Mouse (Mus musculus) heart, embryonic 11.5 days (tissue): ENCODE measurements at regions not wholly inside any gene's neighbourhood (a gene's known extent, or its start where the extent isn't known, plus 50 kb on each side); places are given as distances from the start of the nearest gene placed in this dataset.

ENCODE experiments used
- ATAC-seq: fragments of 200-750 bp; cut with Nextera tagmentation; replicated peaks from 2 replicates; pipeline ENCODE4 v1.8.0; 2017; ENCODE audit warnings: moderate library complexity; ENCODE audit not compliant: insufficient number of reproducible peaks, low FRiP score, low TSS enrichment
- H3K27ac ChIP-seq: fragments of 300-500 bp; sonication (generic); 2 replicates; pipeline ENCODE4 v1.5.1; 2014; ENCODE audit warnings: mild to moderate bottlenecking, low read depth, low read length
- H3K27me3 ChIP-seq: fragments of 300-500 bp; sonication (generic); 2 replicates; pipeline ENCODE4 v1.6.1; 2014; ENCODE audit warnings: mild to moderate bottlenecking, low read length, mixed read lengths; ENCODE audit not compliant: control insufficient read depth, insufficient read depth
- H3K36me3 ChIP-seq: fragments of 300-500 bp; sonication (generic); 2 replicates; pipeline ENCODE4 v1.6.1; 2014; ENCODE audit warnings: mild to moderate bottlenecking, low read length, moderate library complexity, mixed read lengths; ENCODE audit not compliant: control insufficient read depth, insufficient read depth
- H3K4me1 ChIP-seq: fragments of 300-500 bp; sonication (generic); 2 replicates; pipeline ENCODE4 v1.6.1; 2014; ENCODE audit warnings: low read length; ENCODE audit not compliant: control insufficient read depth, insufficient read depth
- H3K4me2 ChIP-seq: fragments of 300-500 bp; sonication (generic); 2 replicates; pipeline ENCODE4 v1.6.1; 2014; ENCODE audit warnings: mild to moderate bottlenecking, moderate library complexity
- H3K4me3 ChIP-seq: fragments of 300-500 bp; sonication (generic); 2 replicates; pipeline ENCODE4 v1.5.1; 2014; ENCODE audit warnings: low read depth, low read length
- H3K9ac ChIP-seq: fragments of 300-500 bp; sonication (generic); 2 replicates; pipeline ENCODE4 v1.6.1; 2014; ENCODE audit warnings: mild to moderate bottlenecking, low read depth, low read length, moderate library complexity
- H3K9me3 ChIP-seq: fragments of 300-500 bp; sonication (generic); replicated peaks from 2 replicates; pipeline ENCODE4 v1.6.1; 2016; ENCODE audit warnings: low read length; ENCODE audit not compliant: control insufficient read depth
- WGBS: fragments of 180-500 bp; shearing (Covaris S2); extraction: QIAGEN DNeasy Blood & Tissue Kit; methylation state at CpG from one replicate; pipeline ENCODE4 v1.1.7; 2014; ENCODE audit not compliant: insufficient replicate concordance; 5-methylcytosine and 5-hydroxymethylcytosine counted together

DNA sequence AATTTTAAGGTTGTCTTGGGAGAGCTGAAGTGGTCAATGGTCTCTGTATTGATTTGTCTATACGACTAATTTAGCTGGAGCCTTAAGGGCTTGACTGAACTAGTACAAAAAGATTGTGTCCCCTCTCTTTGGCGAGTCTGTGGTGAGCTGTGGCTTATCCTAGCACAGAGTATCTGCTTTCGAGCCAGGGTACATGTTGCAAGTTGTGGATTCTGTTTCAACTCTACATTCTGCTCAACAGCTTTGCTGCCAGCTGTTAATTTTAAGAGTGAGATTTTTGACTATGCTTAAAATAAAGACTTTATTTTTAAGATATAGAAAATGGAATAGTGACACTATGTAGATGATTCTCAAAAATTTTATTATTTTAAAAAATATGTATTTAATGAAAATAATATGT, 175.8 kb upstream of the Agbl1 start:
- no peaks in the 10 kb centered on the region for H3K4me1 ChIP-seq
- no peaks in the 10 kb centered on the region for H3K36me3 ChIP-seq
- no peak for ATAC-seq
- 71% methylated on average over 3 of the region's 3 CpGs for WGBS
- no peak overlapping the region for H3K4me3 ChIP-seq
- H3K27me3 ChIP-seq, result no peaks in the 10 kb centered on the region
- H3K27ac ChIP-seq, result no peak overlapping the region
- H3K4me2 ChIP-seq, result no peak overlapping the region
- H3K9ac ChIP-seq, result no peak overlapping the region
- no peaks in the 10 kb centered on the region for H3K9me3 ChIP-seq

GRCm38 (mm10) chr7:76099149-76099548, 130.5 kb upstream of the Agbl1 start:
- 58% methylated on average over 1 of the region's 1 CpGs for WGBS
- H3K4me3 ChIP-seq, result no peak overlapping the region
- H3K27me3 ChIP-seq, result no peaks in the 10 kb centered on the region
- H3K9me3 ChIP-seq, result no peaks in the 10 kb centered on the region
- H3K36me3 ChIP-seq, result no peaks in the 10 kb centered on the region
- H3K9ac ChIP-seq, result no peak overlapping the region
- no peak overlapping the region for H3K27ac ChIP-seq
- ATAC-seq, result no peak
- H3K4me2 ChIP-seq, result no peak overlapping the region
- no peaks in the 10 kb centered on the region for H3K4me1 ChIP-seq

DNA sequence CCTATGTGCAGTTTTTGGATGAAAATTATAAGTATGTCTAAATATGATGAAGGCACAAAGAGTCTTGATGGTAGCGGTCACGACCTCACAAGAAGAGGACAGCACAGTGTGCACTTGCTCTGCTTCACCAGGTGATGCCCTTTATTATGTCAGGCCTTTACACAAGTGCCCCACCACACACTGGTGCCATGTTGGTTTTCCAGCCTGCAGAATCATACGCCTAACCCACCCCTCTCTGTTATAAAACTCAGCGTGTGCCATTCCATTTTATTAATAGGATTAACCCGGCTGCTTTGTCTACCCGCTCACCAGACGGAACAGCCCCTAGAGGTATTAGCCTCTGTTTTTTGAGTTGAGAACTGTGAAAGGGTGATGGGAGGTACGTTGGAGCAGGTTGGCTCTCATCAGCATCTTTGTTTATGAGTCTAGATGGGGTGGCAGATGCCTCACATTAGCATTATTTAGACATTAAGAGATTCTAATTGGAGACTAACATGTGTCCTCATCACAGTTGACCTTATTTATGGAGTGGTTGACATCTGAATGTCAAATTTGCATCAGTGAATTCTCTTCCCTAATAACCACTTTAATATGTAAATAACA, 108.3 kb upstream of the Agbl1 start:
- no peak overlapping the region for H3K4me3 ChIP-seq
- no peak overlapping the region for H3K4me2 ChIP-seq
- ATAC-seq, result no peak
- no peak overlapping the region for H3K9ac ChIP-seq
- no peaks in the 10 kb centered on the region for H3K36me3 ChIP-seq
- 85% methylated on average over 8 of the region's 8 CpGs for WGBS
- H3K4me1 ChIP-seq, result no peaks in the 10 kb centered on the region
- no peaks in the 10 kb centered on the region for H3K9me3 ChIP-seq
- no peaks in the 10 kb centered on the region for H3K27me3 ChIP-seq
- H3K27ac ChIP-seq, result no peak overlapping the region

- no peak for ATAC-seq
- Histone ChIP-seq H3K9ac (no peak overlapping the region), H3K4me2 (no peak overlapping the region), H3K27me3 (no peaks in the 10 kb centered on the region), H3K4me1 (no peaks in the 10 kb centered on the region), H3K27ac (no peak overlapping the region), H3K4me3 (no peak overlapping the region), H3K36me3 (no peaks in the 10 kb centered on the region), H3K9me3 (no peaks in the 10 kb centered on the region)
- 68% methylated on average over 2 of the region's 2 CpGs for WGBS
Measured at GRCm38 (mm10) chr7:76127641-76128111, 102.0 kb upstream of the Agbl1 start.

DNA sequence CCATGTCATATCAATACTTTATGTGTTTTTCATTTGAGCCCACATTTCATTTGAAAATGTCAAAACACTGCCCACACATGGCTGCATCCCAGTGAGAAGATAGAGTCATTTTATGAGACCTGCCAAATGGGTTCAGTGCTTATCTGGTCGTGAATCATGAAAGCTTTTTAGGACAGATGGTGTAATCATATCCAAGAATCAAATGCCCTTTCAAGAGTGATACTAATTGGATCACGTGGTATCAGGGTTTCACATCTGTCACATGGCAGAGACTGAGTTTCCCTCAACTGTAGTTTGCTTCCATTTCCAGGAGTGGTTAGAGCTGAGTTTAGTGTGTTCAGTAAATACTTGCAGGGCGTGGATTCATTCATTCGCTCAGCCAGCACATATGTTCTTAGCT, 87.2 kb upstream of the Agbl1 start:
- H3K27ac ChIP-seq, result no peak overlapping the region
- no peak for ATAC-seq
- H3K36me3 ChIP-seq, result no peaks in the 10 kb centered on the region
- H3K4me3 ChIP-seq, result no peak overlapping the region
- H3K9me3 ChIP-seq, result no peaks in the 10 kb centered on the region
- H3K4me1 ChIP-seq, result no peaks in the 10 kb centered on the region
- H3K9ac ChIP-seq, result no peak overlapping the region
- 71% methylated on average over 4 of the region's 4 CpGs for WGBS
- no peak overlapping the region for H3K4me2 ChIP-seq
- H3K27me3 ChIP-seq, result no peaks in the 10 kb centered on the region

DNA sequence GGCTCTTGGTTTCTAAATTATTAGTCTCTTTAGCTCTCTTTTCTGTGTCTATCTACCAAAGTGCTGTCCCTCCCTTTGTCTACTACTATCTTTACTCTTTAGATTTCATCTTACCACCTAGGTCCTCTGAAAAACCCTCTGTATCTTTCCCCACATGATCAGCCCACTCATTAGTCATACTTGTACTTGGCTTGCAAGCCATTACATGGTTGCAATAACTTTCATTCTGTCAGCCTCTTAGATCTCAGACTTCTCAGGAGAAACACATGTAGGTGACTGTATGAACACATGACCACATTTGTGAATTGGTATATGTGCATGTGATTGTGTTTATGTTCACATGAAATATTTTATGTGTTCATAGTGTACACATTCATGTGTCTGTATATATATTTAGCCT, 83.3 kb upstream of the Agbl1 start:
- ATAC-seq, result no peak
- H3K9ac ChIP-seq, result no peak overlapping the region
- no peaks in the 10 kb centered on the region for H3K9me3 ChIP-seq
- H3K4me2 ChIP-seq, result no peak overlapping the region
- no peak overlapping the region for H3K4me3 ChIP-seq
- no peaks in the 10 kb centered on the region for H3K36me3 ChIP-seq
- no peaks in the 10 kb centered on the region for H3K4me1 ChIP-seq
- no peak overlapping the region for H3K27ac ChIP-seq
- H3K27me3 ChIP-seq, result no peaks in the 10 kb centered on the region

- no peaks in the 10 kb centered on the region for H3K9me3 ChIP-seq
- H3K9ac ChIP-seq, result no peak overlapping the region
- H3K4me2 ChIP-seq, result no peak overlapping the region
- no peak for ATAC-seq
- no peaks in the 10 kb centered on the region for H3K36me3 ChIP-seq
- WGBS, result 22% methylated on average over 8 of the region's 8 CpGs
- H3K27me3 ChIP-seq, result no peaks in the 10 kb centered on the region
- H3K4me3 ChIP-seq, result no peak overlapping the region
- no peaks in the 10 kb centered on the region for H3K4me1 ChIP-seq
- H3K27ac ChIP-seq, result no peak overlapping the region
Measured at GRCm38 (mm10) chr7:76156869-76157268, 72.8 kb upstream of the Agbl1 start.

DNA sequence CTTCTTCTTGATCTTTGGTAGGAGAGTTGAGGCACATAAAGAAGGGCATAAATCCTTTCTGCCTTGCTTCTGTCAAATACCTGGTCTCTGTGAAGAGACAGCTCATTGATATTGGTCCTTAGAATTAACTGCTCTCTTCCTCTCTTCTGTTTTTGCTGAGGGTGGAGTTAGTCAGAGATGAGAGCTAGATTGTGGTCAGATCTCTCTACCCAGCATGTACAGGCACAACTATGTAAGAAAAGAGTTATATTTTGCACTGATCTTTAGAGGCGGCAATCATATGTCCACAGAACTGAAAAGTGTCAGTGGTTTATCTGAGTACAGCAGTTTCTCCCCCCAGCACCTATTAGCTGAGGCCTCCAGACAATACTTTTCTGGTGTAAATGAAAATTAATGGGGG, 65.5 kb upstream of the Agbl1 start:
- H3K4me1 ChIP-seq, result no peaks in the 10 kb centered on the region
- no peak overlapping the region for H3K27ac ChIP-seq
- H3K36me3 ChIP-seq, result no peaks in the 10 kb centered on the region
- ATAC-seq, result no peak
- H3K4me3 ChIP-seq, result no peak overlapping the region
- no peaks in the 10 kb centered on the region for H3K9me3 ChIP-seq
- no peaks in the 10 kb centered on the region for H3K27me3 ChIP-seq
- H3K4me2 ChIP-seq, result no peak overlapping the region
- WGBS, result 76% methylated on average over 1 of the region's 1 CpGs
- H3K9ac ChIP-seq, result no peak overlapping the region

GRCm38 (mm10) chr7:76164735-76165630, 64.7 kb upstream of the Agbl1 start:
- 74% methylated on average over 5 of the region's 5 CpGs for WGBS
- ATAC-seq, result no peak
- Histone ChIP-seq H3K9ac (no peak overlapping the region), H3K4me1 (no peaks in the 10 kb centered on the region), H3K27ac (no peak overlapping the region), H3K27me3 (no peaks in the 10 kb centered on the region), H3K4me3 (no peak overlapping the region), H3K36me3 (no peaks in the 10 kb centered on the region), H3K9me3 (no peaks in the 10 kb centered on the region), H3K4me2 (no peak overlapping the region)
